Mouse (Mus musculus) hindbrain, embryonic 10.5 days (tissue): Measurements from ENCODE around the gene Dzank1. TPM values are rescaled to one million over a fixed set of nuclear protein-coding genes. Genes with fewer than 3 reads are reported as not detected.

ENCODE experiments used
- DNase-seq: peaks from one replicate; pipeline ENCODE4 v3.0.0-alpha.2; 2017; ENCODE audit warnings: low spot score
- H3K27ac ChIP-seq: fragments of 300-500 bp; sonication (generic); 2 replicates; pipeline ENCODE4 v1.5.1; 2016; ENCODE audit warnings: mild to moderate bottlenecking, moderate library complexity
- H3K27me3 ChIP-seq: fragments of 300-500 bp; sonication (generic); 2 replicates; pipeline ENCODE4 v1.6.1; 2016; ENCODE audit warnings: mild to moderate bottlenecking; ENCODE audit not compliant: poor library complexity, insufficient read depth, severe bottlenecking
- H3K36me3 ChIP-seq: fragments of 300-500 bp; sonication (generic); 2 replicates; pipeline ENCODE4 v1.6.1; 2016; ENCODE audit warnings: mild to moderate bottlenecking, moderate library complexity
- H3K4me1 ChIP-seq: fragments of 300-500 bp; sonication (generic); replicated peaks from 2 replicates; pipeline ENCODE4 v1.6.1; 2016; ENCODE audit warnings: mild to moderate bottlenecking
- H3K4me3 ChIP-seq: fragments of 300-500 bp; sonication (generic); 2 replicates; pipeline ENCODE4 v1.5.1; 2016; ENCODE audit warnings: mild to moderate bottlenecking, moderate library complexity
- H3K9me3 ChIP-seq: fragments of 300-500 bp; sonication (generic); 2 replicates; pipeline ENCODE4 v1.6.1; 2016; ENCODE audit warnings: mild to moderate bottlenecking, moderate library complexity
- WGBS: fragments of 180-500 bp; shearing (Covaris S2); methylation state at CpG from one replicate; pipeline ENCODE4 v1.1.7; 2016; 5-methylcytosine and 5-hydroxymethylcytosine counted together
- polyA plus RNA-seq: library from polyadenylated mRNA; unstranded; fragments of >200 nt; fragmentation: Nextera tagmentation; extraction: Ambion mirVana; gene quantifications from 2 replicates; pipeline ENCODE4 v1.2.1, GENCODE M21; 2016

Gene Dzank1
- polyA plus RNA-seq, 1 experiment from 2014 or later: 3.4 TPM

- WGBS: under 1% methylated on average over 25 of the region's 25 CpGs
- Histone ChIP-seq H3K36me3 (peaks cover 27% of the 10 kb centered on the region), H3K4me3 (peak overlapping the region; percentile 92), H3K27ac (peak overlapping the region; percentile 96), H3K4me1 (peaks cover 17% of the 10 kb centered on the region), H3K27me3 (peaks cover 12% of the 10 kb centered on the region), H3K9me3 (no peaks in the 10 kb centered on the region)
- no peak for DNase-seq
These were observed 584 bp upstream of the Dzank1 start for GRCm38 (mm10) chr2:144527821-144528174.

GRCm38 (mm10) chr2:144525856-144526255 is 1.4 kb downstream of the Dzank1 start:
- Histone ChIP-seq H3K4me3 (no peak overlapping the region), H3K9me3 (no peaks in the 10 kb centered on the region), H3K36me3 (peaks cover 9% of the 10 kb centered on the region), H3K27me3 (peaks cover 12% of the 10 kb centered on the region), H3K4me1 (peaks cover 17% of the 10 kb centered on the region), H3K27ac (no peak overlapping the region)
- no peak for DNase-seq
- WGBS: 58% methylated on average over 10 of the region's 10 CpGs

GRCm38 (mm10) chr2:144519772-144520171 is 7.4 kb downstream of the Dzank1 start:
- H3K36me3 ChIP-seq: no peaks in the 10 kb centered on the region
- no peaks in the 10 kb centered on the region for H3K9me3 ChIP-seq
- no peak overlapping the region for H3K4me3 ChIP-seq
- 78% methylated on average over 3 of the region's 3 CpGs for WGBS
- H3K4me1 ChIP-seq: no peaks in the 10 kb centered on the region
- no peak for DNase-seq
- H3K27me3 ChIP-seq: no peaks in the 10 kb centered on the region
- H3K27ac ChIP-seq: no peak overlapping the region

GRCm38 (mm10) chr2:144514619-144515018 is 12.6 kb downstream of the Dzank1 start:
- H3K9me3 ChIP-seq: no peaks in the 10 kb centered on the region
- H3K27me3 ChIP-seq: no peaks in the 10 kb centered on the region
- no peak overlapping the region for H3K4me3 ChIP-seq
- no peaks in the 10 kb centered on the region for H3K36me3 ChIP-seq
- no peaks in the 10 kb centered on the region for H3K4me1 ChIP-seq
- no peak overlapping the region for H3K27ac ChIP-seq
- DNase-seq: no peak
- 83% methylated on average over 3 of the region's 3 CpGs for WGBS

- no peak for DNase-seq
- H3K9me3 ChIP-seq: no peaks in the 10 kb centered on the region
- H3K4me1 ChIP-seq: no peaks in the 10 kb centered on the region
- no peaks in the 10 kb centered on the region for H3K36me3 ChIP-seq
- H3K27me3 ChIP-seq: no peaks in the 10 kb centered on the region
- H3K4me3 ChIP-seq: no peak overlapping the region
- WGBS: 92% methylated on average over 6 of the region's 6 CpGs
- no peak overlapping the region for H3K27ac ChIP-seq
These were observed 25.1 kb downstream of the Dzank1 start for GRCm38 (mm10) chr2:144502134-144502533.

GRCm38 (mm10) chr2:144489342-144489741 is 37.9 kb downstream of the Dzank1 start:
- no peaks in the 10 kb centered on the region for H3K4me1 ChIP-seq
- H3K27me3 ChIP-seq: no peaks in the 10 kb centered on the region
- no peak overlapping the region for H3K4me3 ChIP-seq
- no peak overlapping the region for H3K27ac ChIP-seq
- WGBS: 91% methylated on average over 5 of the region's 5 CpGs
- no peak for DNase-seq
- H3K36me3 ChIP-seq: no peaks in the 10 kb centered on the region
- H3K9me3 ChIP-seq: no peaks in the 10 kb centered on the region

GRCm38 (mm10) chr2:144487476-144487875 is 39.7 kb downstream of the Dzank1 start:
- Histone ChIP-seq H3K27ac (no peak overlapping the region), H3K36me3 (no peaks in the 10 kb centered on the region), H3K4me3 (no peak overlapping the region), H3K4me1 (no peaks in the 10 kb centered on the region), H3K9me3 (no peaks in the 10 kb centered on the region), H3K27me3 (no peaks in the 10 kb centered on the region)
- WGBS: 86% methylated on average over 6 of the region's 6 CpGs
- DNase-seq: no peak

GRCm38 (mm10) chr2:144485439-144485838 is 41.8 kb downstream of the Dzank1 start:
- no peaks in the 10 kb centered on the region for H3K9me3 ChIP-seq
- no peak overlapping the region for H3K27ac ChIP-seq
- H3K27me3 ChIP-seq: no peaks in the 10 kb centered on the region
- DNase-seq: no peak
- 87% methylated on average over 7 of the region's 7 CpGs for WGBS
- H3K36me3 ChIP-seq: no peaks in the 10 kb centered on the region
- no peaks in the 10 kb centered on the region for H3K4me1 ChIP-seq
- no peak overlapping the region for H3K4me3 ChIP-seq

- no peak overlapping the region for H3K27ac ChIP-seq
- H3K4me1 ChIP-seq: no peaks in the 10 kb centered on the region
- no peaks in the 10 kb centered on the region for H3K36me3 ChIP-seq
- no peaks in the 10 kb centered on the region for H3K9me3 ChIP-seq
- H3K4me3 ChIP-seq: no peak overlapping the region
- 81% methylated on average over 1 of the region's 1 CpGs for WGBS
- no peaks in the 10 kb centered on the region for H3K27me3 ChIP-seq
- no peak for DNase-seq
These were observed 43.1 kb downstream of the Dzank1 start for GRCm38 (mm10) chr2:144484084-144484483.

- Histone ChIP-seq H3K27me3 (no peaks in the 10 kb centered on the region), H3K9me3 (no peaks in the 10 kb centered on the region), H3K4me1 (no peaks in the 10 kb centered on the region), H3K36me3 (no peaks in the 10 kb centered on the region), H3K4me3 (no peak overlapping the region), H3K27ac (no peak overlapping the region)
- DNase-seq: no peak
- 83% methylated on average over 2 of the region's 2 CpGs for WGBS
These were observed 47.8 kb downstream of the Dzank1 start for GRCm38 (mm10) chr2:144479421-144479820.

GRCm38 (mm10) chr2:144467203-144467602 is 60.0 kb downstream of the Dzank1 start:
- H3K36me3 ChIP-seq: no peaks in the 10 kb centered on the region
- no peaks in the 10 kb centered on the region for H3K27me3 ChIP-seq
- no peak overlapping the region for H3K27ac ChIP-seq
- H3K4me1 ChIP-seq: no peaks in the 10 kb centered on the region
- DNase-seq: no peak
- no peak overlapping the region for H3K4me3 ChIP-seq
- no peaks in the 10 kb centered on the region for H3K9me3 ChIP-seq
- 71% methylated on average over 5 of the region's 5 CpGs for WGBS

- H3K9me3 ChIP-seq: no peaks in the 10 kb centered on the region
- H3K27ac ChIP-seq: no peak overlapping the region
- WGBS: 78% methylated on average over 14 of the region's 14 CpGs
- no peaks in the 10 kb centered on the region for H3K27me3 ChIP-seq
- H3K4me3 ChIP-seq: no peak overlapping the region
- no peak for DNase-seq
- no peaks in the 10 kb centered on the region for H3K36me3 ChIP-seq
- no peaks in the 10 kb centered on the region for H3K4me1 ChIP-seq
These were observed 61.2 kb downstream of the Dzank1 start for GRCm38 (mm10) chr2:144465876-144466575.

- no peaks in the 10 kb centered on the region for H3K36me3 ChIP-seq
- no peak for DNase-seq
- H3K9me3 ChIP-seq: no peaks in the 10 kb centered on the region
- H3K27me3 ChIP-seq: no peaks in the 10 kb centered on the region
- H3K4me3 ChIP-seq: no peak overlapping the region
- H3K4me1 ChIP-seq: no peaks in the 10 kb centered on the region
- H3K27ac ChIP-seq: no peak overlapping the region
- 76% methylated on average over 9 of the region's 9 CpGs for WGBS
These were observed 62.1 kb downstream of the Dzank1 start for GRCm38 (mm10) chr2:144464799-144465760.
